Mouse (Mus musculus): ENCODE data around the gene Slc25a34.

DNA sequence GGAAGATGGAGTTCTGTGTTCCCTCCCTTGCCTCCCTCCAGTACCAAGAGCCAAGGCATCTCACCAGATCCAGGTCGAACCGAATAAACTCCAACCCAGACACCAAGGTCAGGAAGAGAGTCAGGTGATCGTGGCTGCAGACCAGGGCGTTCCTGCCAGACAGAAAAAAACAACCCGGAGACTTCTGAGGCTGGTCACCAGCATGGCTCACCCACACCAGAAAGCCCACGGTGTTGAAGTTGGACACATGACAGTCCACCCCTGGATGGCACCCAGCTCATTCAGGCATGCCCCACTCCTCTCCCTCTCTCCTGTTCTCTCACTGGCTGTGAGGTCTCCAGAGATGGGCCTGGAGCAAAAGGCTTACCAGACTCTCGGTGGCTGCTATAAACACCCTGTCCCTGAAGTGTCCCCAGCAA lies 17.7 kb upstream of the Slc25a34 start:
- TF ChIP-seq CTCF (IDR thresholded peaks at IDR 0.05; ENCODE audit: borderline replicate concordance, insufficient read depth, low read depth, low read length) (no peak), POLR2A (IDR thresholded peaks at IDR 0.05; ENCODE audit: borderline replicate concordance, insufficient read depth, low read length) (no peak)

All from cerebellum, adult 2 months (tissue).